Mouse (Mus musculus) stomach, embryonic 16.5 days (tissue): ENCODE data around the gene Nln. TPM values are rescaled to one million over a fixed set of nuclear protein-coding genes. Genes with fewer than 3 reads are reported as not detected.

ENCODE experiments used
- ATAC-seq: fragments of 200-750 bp; cut with Nextera tagmentation; 2 replicates; pipeline ENCODE4 v1.8.0; 2017; ENCODE audit warnings: moderate number of reproducible peaks, moderate TSS enrichment; ENCODE audit not compliant: insufficient read depth, low FRiP score
- H3K27ac ChIP-seq: fragments of 300-500 bp; sonication (generic); 2 replicates; pipeline ENCODE4 v1.5.1; 2014; ENCODE audit warnings: low read length
- H3K27me3 ChIP-seq: fragments of 300-500 bp; sonication (generic); 2 replicates; pipeline ENCODE4 v1.6.1; 2014; ENCODE audit warnings: low read length, control low read depth, mixed read lengths; ENCODE audit not compliant: control insufficient read depth, insufficient read depth
- H3K36me3 ChIP-seq: fragments of 300-500 bp; sonication (generic); 2 replicates; pipeline ENCODE4 v1.6.1; 2014; ENCODE audit warnings: low read length; ENCODE audit not compliant: control insufficient read depth, insufficient read depth
- H3K4me1 ChIP-seq: fragments of 300-500 bp; sonication (generic); 2 replicates; pipeline ENCODE4 v1.6.1; 2014; ENCODE audit warnings: low read length, control low read depth, mixed read lengths; ENCODE audit not compliant: control insufficient read depth, insufficient read depth
- H3K4me2 ChIP-seq: fragments of 300-500 bp; sonication (generic); 2 replicates; pipeline ENCODE4 v1.6.1; 2014; ENCODE audit warnings: low read depth, low read length, mixed read lengths
- H3K4me3 ChIP-seq: fragments of 300-500 bp; sonication (generic); replicated peaks from 2 replicates; pipeline ENCODE4 v1.5.1; 2014; ENCODE audit warnings: mild to moderate bottlenecking, low read length
- H3K9ac ChIP-seq: fragments of 300-500 bp; sonication (generic); 2 replicates; pipeline ENCODE4 v1.6.1; 2014; ENCODE audit warnings: low read length
- H3K9me3 ChIP-seq: fragments of 300-500 bp; sonication (generic); replicated peaks from 2 replicates; pipeline ENCODE4 v1.6.1; 2016; ENCODE audit warnings: low read length, control low read depth; ENCODE audit not compliant: control insufficient read depth
- WGBS: fragments of 180-500 bp; shearing (Covaris S2); extraction: QIAGEN DNeasy Blood & Tissue Kit; methylation state at CpG from one replicate; pipeline ENCODE4 v1.1.7; 2014; 5-methylcytosine and 5-hydroxymethylcytosine counted together
- polyA plus RNA-seq: library from polyadenylated mRNA; unstranded; fragments of >200 nt; fragmentation: Nextera tagmentation; extraction: Ambion mirVana; gene quantifications from 2 replicates; pipeline ENCODE4 v1.2.1, GENCODE M21; 2015

Nln gene
- polyA plus RNA-seq, 1 experiment from 2014 or later = 23.6 TPM

DNA sequence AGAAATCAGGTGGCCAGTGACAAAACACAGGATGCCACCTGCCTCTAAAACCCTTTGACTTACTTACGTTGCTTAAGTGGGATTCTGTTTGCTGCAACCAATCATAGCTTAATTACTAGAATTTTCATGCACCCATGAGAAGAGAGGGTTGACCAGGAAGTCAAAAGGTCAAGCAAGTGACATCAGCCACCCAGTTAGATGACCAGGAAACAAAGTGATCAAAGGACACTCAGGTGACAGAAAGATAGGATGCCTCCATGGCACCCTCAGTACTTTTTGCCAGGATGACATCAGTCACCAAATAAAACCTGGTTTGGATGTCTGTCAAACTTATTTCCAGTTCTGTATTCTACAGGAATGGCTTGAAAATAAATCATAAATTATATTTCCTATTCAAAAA, 49.2 kb downstream of the Nln start:
- no peak for ATAC-seq
- no peak overlapping the region for H3K9ac ChIP-seq
- H3K4me1 ChIP-seq = no peaks in the 10 kb centered on the region
- no peaks in the 10 kb centered on the region for H3K27me3 ChIP-seq
- H3K27ac ChIP-seq = no peak overlapping the region
- no peaks in the 10 kb centered on the region for H3K9me3 ChIP-seq
- H3K4me2 ChIP-seq = no peak overlapping the region
- no peaks in the 10 kb centered on the region for H3K36me3 ChIP-seq
- no peak overlapping the region for H3K4me3 ChIP-seq
- WGBS = 68% methylated on average over 1 of the region's 1 CpGs

DNA sequence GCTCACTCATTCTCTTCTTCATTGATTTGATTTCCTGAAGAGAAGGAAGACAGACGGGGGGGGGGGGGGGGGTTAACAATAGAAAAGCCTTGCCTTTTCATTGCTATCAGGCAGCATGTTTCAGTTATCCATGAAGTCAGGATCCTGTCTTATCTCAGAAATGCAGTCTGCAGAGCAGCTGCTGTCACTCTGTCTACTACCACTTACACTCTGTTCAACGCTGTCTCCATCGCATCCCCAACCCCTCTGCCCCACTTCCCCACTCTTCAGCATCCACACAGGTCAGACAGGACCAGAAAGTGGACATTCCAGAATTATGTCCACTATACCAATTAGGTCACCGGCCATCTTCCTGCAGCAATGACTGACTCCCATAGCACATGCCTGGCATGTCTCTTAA, 49.9 kb downstream of the Nln start:
- no peaks in the 10 kb centered on the region for H3K36me3 ChIP-seq
- no peak overlapping the region for H3K27ac ChIP-seq
- H3K4me2 ChIP-seq = no peak overlapping the region
- no peaks in the 10 kb centered on the region for H3K4me1 ChIP-seq
- H3K9me3 ChIP-seq = no peaks in the 10 kb centered on the region
- no peak overlapping the region for H3K9ac ChIP-seq
- no peaks in the 10 kb centered on the region for H3K27me3 ChIP-seq
- 81% methylated on average over 4 of the region's 4 CpGs for WGBS
- ATAC-seq = no peak
- H3K4me3 ChIP-seq = no peak overlapping the region

DNA sequence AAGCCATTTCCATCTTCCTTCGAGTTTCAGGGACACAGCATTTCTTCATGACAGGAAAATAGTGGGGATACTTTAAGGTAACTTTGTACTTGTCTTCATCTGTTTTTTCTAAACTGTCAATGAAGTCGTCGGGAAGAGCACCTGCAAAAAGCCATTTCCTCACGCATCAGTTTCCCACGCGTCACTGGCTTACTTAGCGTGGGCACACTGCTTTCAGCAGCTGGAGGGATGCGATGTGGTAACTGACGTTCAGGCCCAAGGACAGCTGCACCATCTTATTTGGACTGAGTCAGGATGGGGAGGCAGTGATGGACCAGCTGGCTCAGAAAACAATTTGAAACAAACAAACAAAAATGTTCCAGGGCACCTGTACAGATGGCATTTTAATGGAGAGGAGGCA, 50.7 kb downstream of the Nln start:
- Histone ChIP-seq H3K27ac (no peak overlapping the region), H3K36me3 (no peaks in the 10 kb centered on the region), H3K27me3 (no peaks in the 10 kb centered on the region), H3K9ac (no peak overlapping the region), H3K4me3 (no peak overlapping the region), H3K4me1 (no peaks in the 10 kb centered on the region), H3K4me2 (no peak overlapping the region), H3K9me3 (no peaks in the 10 kb centered on the region)
- no peak for ATAC-seq
- WGBS = 86% methylated on average over 9 of the region's 9 CpGs

DNA sequence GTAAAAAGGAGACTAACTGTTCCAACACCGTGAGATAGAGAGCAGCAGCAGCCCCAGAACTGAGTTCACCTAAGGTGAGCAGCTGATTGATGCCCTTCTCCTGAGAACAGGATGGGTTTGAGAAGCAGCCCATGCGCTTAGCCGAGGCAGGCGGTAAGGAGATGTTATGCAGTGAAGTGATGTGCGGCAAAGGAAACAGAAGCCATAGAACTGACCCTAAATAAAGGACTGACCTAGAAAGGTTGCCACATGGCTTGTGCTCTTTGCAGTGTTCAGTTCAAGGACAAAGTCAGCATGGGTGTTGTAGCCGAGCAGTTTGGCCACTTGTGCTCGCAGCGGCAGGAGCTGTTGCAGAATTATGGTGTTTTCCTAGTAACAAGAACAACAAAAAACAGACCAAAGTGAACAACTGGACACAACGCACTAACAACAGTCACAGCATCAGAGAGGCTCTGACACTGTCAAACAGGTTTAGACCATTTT, 57.1 kb downstream of the Nln start:
- Histone ChIP-seq H3K4me3 (no peak overlapping the region), H3K27ac (no peak overlapping the region), H3K9me3 (no peaks in the 10 kb centered on the region), H3K27me3 (no peaks in the 10 kb centered on the region), H3K4me1 (no peaks in the 10 kb centered on the region), H3K9ac (no peak overlapping the region), H3K4me2 (no peak overlapping the region), H3K36me3 (no peaks in the 10 kb centered on the region)
- ATAC-seq = no peak
- 80% methylated on average over 9 of the region's 9 CpGs for WGBS

DNA sequence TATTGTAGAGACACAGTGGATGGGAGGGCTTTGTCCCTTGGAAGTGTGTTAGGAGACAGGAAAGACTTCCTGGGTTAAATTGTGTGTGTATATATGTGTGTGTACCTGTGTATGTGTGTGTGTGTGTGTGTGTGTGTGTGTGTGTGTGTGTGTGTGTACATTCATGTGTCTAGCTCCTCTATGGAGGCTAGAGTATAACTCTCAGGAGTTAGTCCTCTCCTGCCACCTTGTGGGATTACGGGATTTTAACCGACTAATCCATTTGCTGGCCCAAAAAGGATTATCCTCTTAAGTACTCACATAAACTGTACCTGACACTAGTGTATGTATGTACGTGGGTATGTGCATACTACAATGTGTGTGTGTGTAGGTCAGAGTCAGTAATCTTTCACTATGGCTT, 60.6 kb downstream of the Nln start:
- Histone ChIP-seq H3K9me3 (no peaks in the 10 kb centered on the region), H3K4me1 (no peaks in the 10 kb centered on the region), H3K27me3 (no peaks in the 10 kb centered on the region), H3K9ac (no peak overlapping the region), H3K4me2 (no peak overlapping the region), H3K36me3 (no peaks in the 10 kb centered on the region; the same call in 1 of the 2 replicates), H3K27ac (no peak overlapping the region), H3K4me3 (no peak overlapping the region)
- ATAC-seq = no peak
- 53% methylated on average over 3 of the region's 3 CpGs for WGBS

DNA sequence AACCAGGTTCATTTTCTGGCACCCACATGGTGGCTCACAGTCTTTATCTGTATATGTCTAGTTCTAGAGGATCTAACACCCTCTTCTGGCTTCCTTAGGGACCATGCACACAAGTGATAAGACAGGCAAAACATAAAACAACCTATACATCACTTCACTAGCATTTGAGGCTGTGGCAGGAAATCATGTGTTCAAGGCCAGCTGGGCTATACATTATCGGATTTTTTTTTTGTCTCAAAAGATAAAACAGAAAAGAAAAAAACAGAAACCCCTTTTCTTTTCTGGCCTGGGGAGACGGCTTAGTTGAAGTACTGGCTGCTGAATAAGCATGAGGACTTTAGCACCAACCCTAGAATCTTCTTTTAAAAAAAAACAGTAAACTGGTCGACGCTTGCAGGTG, 64.3 kb downstream of the Nln start:
- H3K9ac ChIP-seq = no peak overlapping the region
- WGBS = 62% methylated on average over 4 of the region's 4 CpGs
- H3K27ac ChIP-seq = no peak overlapping the region
- no peaks in the 10 kb centered on the region for H3K27me3 ChIP-seq
- H3K4me1 ChIP-seq = 0 out of 2 replicates have a peak, but pooled peaks cover 3% of the 10 kb centered on the region
- no peak overlapping the region for H3K4me2 ChIP-seq
- no peak for ATAC-seq
- no peak overlapping the region for H3K4me3 ChIP-seq
- no peaks in the 10 kb centered on the region for H3K9me3 ChIP-seq
- no peaks in the 10 kb centered on the region; the same call in 1 of the 2 replicates for H3K36me3 ChIP-seq

DNA sequence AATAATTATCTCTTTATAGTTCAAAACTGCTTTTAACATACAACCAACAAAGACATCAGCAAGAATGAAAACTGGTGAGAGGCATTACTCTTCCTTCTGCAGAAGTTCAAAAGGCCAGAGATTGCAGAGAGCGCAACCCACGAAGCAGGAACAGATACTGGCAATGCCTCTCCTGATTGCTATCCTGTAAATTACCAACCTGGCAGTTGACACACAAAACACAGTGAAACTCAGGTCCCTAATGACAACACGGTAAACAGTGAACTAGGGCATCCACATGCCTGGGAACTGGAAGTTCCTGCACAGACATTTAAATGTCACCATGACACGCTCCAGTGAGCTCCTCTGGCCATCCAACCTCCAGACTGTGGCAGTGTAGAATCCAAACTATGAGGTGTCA, 65.1 kb downstream of the Nln start:
- no peak for ATAC-seq

DNA sequence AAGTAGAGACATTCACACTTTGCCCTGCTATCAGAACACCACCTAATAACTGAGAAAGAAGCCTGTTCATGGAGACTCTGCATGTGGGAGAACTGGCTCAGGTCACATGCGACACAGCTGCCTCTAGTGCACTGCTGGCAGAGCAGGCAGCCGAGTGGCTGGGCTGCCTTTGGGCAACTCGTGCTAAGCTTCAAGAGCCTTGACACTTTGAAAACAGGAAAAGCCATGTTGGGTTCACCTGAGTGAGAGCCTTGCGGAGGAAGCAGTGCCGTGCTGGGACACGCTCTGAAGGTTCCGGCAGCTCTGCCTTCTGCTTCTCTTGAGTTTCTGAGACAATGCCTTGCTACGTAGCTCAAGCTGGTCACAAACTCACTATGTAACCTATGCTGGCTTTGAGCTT, 66.7 kb downstream of the Nln start:
- 83% methylated on average over 8 of the region's 8 CpGs for WGBS
- no peak overlapping the region for H3K4me2 ChIP-seq

More for the DNA sequence above, 65.1 kb downstream of the Nln start:
- H3K4me1 ChIP-seq = 0 out of 2 replicates have a peak, but pooled peaks cover 3% of the 10 kb centered on the region
- H3K4me3 ChIP-seq = no peak overlapping the region
- H3K27me3 ChIP-seq = no peaks in the 10 kb centered on the region
- H3K36me3 ChIP-seq = no peaks in the 10 kb centered on the region; the same call in 1 of the 2 replicates
- H3K4me2 ChIP-seq = no peak overlapping the region
- no peaks in the 10 kb centered on the region for H3K9me3 ChIP-seq
- H3K27ac ChIP-seq = no peak overlapping the region
- WGBS = 84% methylated on average over 4 of the region's 4 CpGs
- H3K9ac ChIP-seq = no peak overlapping the region

DNA sequence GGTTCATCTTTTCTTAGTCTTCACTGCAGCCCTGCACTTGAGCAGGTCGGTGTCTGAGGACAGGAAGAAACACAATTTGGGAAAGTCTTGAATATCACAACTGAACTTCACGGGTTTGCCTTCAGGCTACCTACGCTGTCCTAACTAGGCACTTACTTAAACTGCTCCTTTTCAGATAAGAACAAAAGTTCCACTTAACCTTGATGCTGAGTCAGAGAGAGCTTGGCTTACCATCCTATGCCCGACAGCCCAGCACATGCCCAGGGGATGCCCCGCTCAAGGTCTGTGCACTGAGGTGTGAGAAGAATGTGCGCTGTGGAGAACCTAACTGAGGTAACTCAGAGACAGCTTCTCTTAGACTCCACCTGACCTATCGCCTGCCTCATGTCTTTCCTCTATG, 67.9 kb downstream of the Nln start:
- H3K27ac ChIP-seq = no peak overlapping the region
- H3K4me3 ChIP-seq = no peak overlapping the region
- no peak overlapping the region for H3K4me2 ChIP-seq
- no peak for ATAC-seq
- H3K9ac ChIP-seq = no peak overlapping the region
- peaks cover 24% of the 10 kb centered on the region for H3K4me1 ChIP-seq
- H3K9me3 ChIP-seq = no peaks in the 10 kb centered on the region
- WGBS = 91% methylated on average over 7 of the region's 7 CpGs
- H3K27me3 ChIP-seq = no peaks in the 10 kb centered on the region
- H3K36me3 ChIP-seq = no peaks in the 10 kb centered on the region; the same call in 1 of the 2 replicates

More for the DNA sequence above, 66.7 kb downstream of the Nln start:
- Histone ChIP-seq H3K27ac (no peak overlapping the region), H3K4me1 (peaks cover 12% of the 10 kb centered on the region), H3K9me3 (no peaks in the 10 kb centered on the region), H3K27me3 (no peaks in the 10 kb centered on the region), H3K9ac (no peak overlapping the region), H3K4me3 (no peak overlapping the region), H3K36me3 (no peaks in the 10 kb centered on the region; the same call in 1 of the 2 replicates)
- no peak for ATAC-seq
